Mouse (Mus musculus): ENCODE measurements at regions not wholly inside any gene's neighbourhood (a gene's known extent, or its start where the extent isn't known, plus 50 kb on each side); places are given as distances from the start of the nearest gene placed in this dataset.

GRCm38 (mm10) chr5:59831836-59832235 lies 1976.8 kb upstream of the G6pd2 start:
- H3K27ac ChIP-seq (ENCODE audit: low read depth) = no peak overlapping the region
- no peak overlapping the region for H3K9ac ChIP-seq (replicated peaks; ENCODE audit: low read depth, low read length)
- ATAC-seq (ENCODE audit: insufficient read depth, low read depth) (no peak), DNase-seq (ENCODE audit: low spot score) (no peak)
- H3K27me3 ChIP-seq (ENCODE audit: control insufficient read depth, insufficient read depth, low read length) = no peaks in the 10 kb centered on the region
- H3K36me3 ChIP-seq (replicated peaks; ENCODE audit: control insufficient read depth, insufficient read depth, low read length) = no peaks in the 10 kb centered on the region
- H3K9me3 ChIP-seq (replicated peaks; ENCODE audit: control insufficient read depth, low read length) = no peaks in the 10 kb centered on the region
- H3K4me3 ChIP-seq (ENCODE audit: low read depth, low read length) = no peak overlapping the region
- no peak overlapping the region for H3K4me2 ChIP-seq (ENCODE audit: low read depth, low read length)
- WGBS = 82% methylated on average over 3 of the region's 3 CpGs
- no peak for TF ChIP-seq EP300 (IDR thresholded peaks at IDR 0.05; ENCODE audit: low read depth)
- TF ChIP-seq CTCF (IDR thresholded peaks at IDR 0.05; ENCODE audit: low read depth) = no peak
- H3K4me1 ChIP-seq (ENCODE audit: control insufficient read depth, insufficient read depth) = no peaks in the 10 kb centered on the region

GRCm38 (mm10) chr5:59845745-59846144 lies 1962.9 kb upstream of the G6pd2 start:
- no peak overlapping the region for H3K4me3 ChIP-seq (ENCODE audit: low read depth, low read length)
- WGBS = 48% methylated on average over 1 of the region's 1 CpGs
- H3K27me3 ChIP-seq (ENCODE audit: control insufficient read depth, insufficient read depth, low read length) = no peaks in the 10 kb centered on the region
- H3K9me3 ChIP-seq (replicated peaks; ENCODE audit: control insufficient read depth, low read length) = no peaks in the 10 kb centered on the region
- no peak for ATAC-seq (ENCODE audit: insufficient read depth, low read depth)
- H3K27ac ChIP-seq (ENCODE audit: low read depth) = no peak overlapping the region
- TF ChIP-seq CTCF (IDR thresholded peaks at IDR 0.05; ENCODE audit: low read depth) = no peak
- no peak for TF ChIP-seq EP300 (IDR thresholded peaks at IDR 0.05; ENCODE audit: low read depth)
- H3K4me1 ChIP-seq (ENCODE audit: control insufficient read depth, insufficient read depth) = no peaks in the 10 kb centered on the region
- no peak for DNase-seq (ENCODE audit: low spot score)
- no peaks in the 10 kb centered on the region for H3K36me3 ChIP-seq (replicated peaks; ENCODE audit: control insufficient read depth, insufficient read depth, low read length)
- no peak overlapping the region for H3K9ac ChIP-seq (replicated peaks; ENCODE audit: low read depth, low read length)
- H3K4me2 ChIP-seq (ENCODE audit: low read depth, low read length) = no peak overlapping the region

GRCm38 (mm10) chr5:59847643-59848042 lies 1961.0 kb upstream of the G6pd2 start:
- WGBS = 83% methylated on average over 1 of the region's 1 CpGs
- Histone ChIP-seq H3K4me1 (ENCODE audit: control insufficient read depth, insufficient read depth) (no peaks in the 10 kb centered on the region), H3K9me3 (replicated peaks; ENCODE audit: control insufficient read depth, low read length) (no peaks in the 10 kb centered on the region), H3K27ac (ENCODE audit: low read depth) (no peak overlapping the region), H3K9ac (replicated peaks; ENCODE audit: low read depth, low read length) (no peak overlapping the region), H3K36me3 (replicated peaks; ENCODE audit: control insufficient read depth, insufficient read depth, low read length) (no peaks in the 10 kb centered on the region), H3K4me2 (ENCODE audit: low read depth, low read length) (no peak overlapping the region), H3K27me3 (ENCODE audit: control insufficient read depth, insufficient read depth, low read length) (no peaks in the 10 kb centered on the region), H3K4me3 (ENCODE audit: low read depth, low read length) (no peak overlapping the region)
- DNase-seq (ENCODE audit: low spot score) (no peak), ATAC-seq (ENCODE audit: insufficient read depth, low read depth) (no peak)
- no peak for TF ChIP-seq CTCF (IDR thresholded peaks at IDR 0.05; ENCODE audit: low read depth)
- no peak for TF ChIP-seq EP300 (IDR thresholded peaks at IDR 0.05; ENCODE audit: low read depth)

- no peak for TF ChIP-seq EP300 (IDR thresholded peaks at IDR 0.05; ENCODE audit: low read depth)
- no peak for TF ChIP-seq CTCF (IDR thresholded peaks at IDR 0.05; ENCODE audit: low read depth)
- no peak for ATAC-seq (ENCODE audit: insufficient read depth, low read depth)
Observed at GRCm38 (mm10) chr5:59893952-59894724, 1914.5 kb upstream of the G6pd2 start.

GRCm38 (mm10) chr5:59921910-59922309 lies 1886.7 kb upstream of the G6pd2 start:
- no peak overlapping the region for H3K4me2 ChIP-seq (ENCODE audit: low read depth, low read length)
- no peak for TF ChIP-seq CTCF (IDR thresholded peaks at IDR 0.05; ENCODE audit: low read depth)
- TF ChIP-seq EP300 (IDR thresholded peaks at IDR 0.05; ENCODE audit: low read depth) = no peak
- H3K36me3 ChIP-seq (replicated peaks; ENCODE audit: control insufficient read depth, insufficient read depth, low read length) = no peaks in the 10 kb centered on the region
- ATAC-seq (ENCODE audit: insufficient read depth, low read depth) (no peak), DNase-seq (ENCODE audit: low spot score) (no peak)
- H3K27ac ChIP-seq (ENCODE audit: low read depth) = no peak overlapping the region
- WGBS = 78% methylated on average over 4 of the region's 4 CpGs
- H3K9ac ChIP-seq (replicated peaks; ENCODE audit: low read depth, low read length) = no peak overlapping the region
- H3K4me3 ChIP-seq (ENCODE audit: low read depth, low read length) = no peak overlapping the region
- H3K4me1 ChIP-seq (ENCODE audit: control insufficient read depth, insufficient read depth) = no peaks in the 10 kb centered on the region
- no peaks in the 10 kb centered on the region for H3K9me3 ChIP-seq (replicated peaks; ENCODE audit: control insufficient read depth, low read length)
- no peaks in the 10 kb centered on the region for H3K27me3 ChIP-seq (ENCODE audit: control insufficient read depth, insufficient read depth, low read length)

More at GRCm38 (mm10) chr5:59893952-59894724, 1914.5 kb upstream of the G6pd2 start:
- 75% methylated on average over 6 of the region's 6 CpGs for WGBS
- Histone ChIP-seq H3K4me2 (ENCODE audit: low read depth, low read length) (no peak overlapping the region), H3K36me3 (replicated peaks; ENCODE audit: control insufficient read depth, insufficient read depth, low read length) (no peaks in the 10 kb centered on the region), H3K9ac (replicated peaks; ENCODE audit: low read depth, low read length) (no peak overlapping the region), H3K27ac (ENCODE audit: low read depth) (no peak overlapping the region), H3K27me3 (ENCODE audit: control insufficient read depth, insufficient read depth, low read length) (no peaks in the 10 kb centered on the region), H3K9me3 (replicated peaks; ENCODE audit: control insufficient read depth, low read length) (no peaks in the 10 kb centered on the region), H3K4me3 (ENCODE audit: low read depth, low read length) (no peak overlapping the region), H3K4me1 (ENCODE audit: control insufficient read depth, insufficient read depth) (no peaks in the 10 kb centered on the region)
- no peak for DNase-seq (ENCODE audit: low spot score)

- Histone ChIP-seq H3K36me3 (replicated peaks; ENCODE audit: control insufficient read depth, insufficient read depth, low read length) (no peaks in the 10 kb centered on the region), H3K27ac (ENCODE audit: low read depth) (no peak overlapping the region), H3K27me3 (ENCODE audit: control insufficient read depth, insufficient read depth, low read length) (no peaks in the 10 kb centered on the region), H3K4me2 (ENCODE audit: low read depth, low read length) (no peak overlapping the region), H3K9me3 (replicated peaks; ENCODE audit: control insufficient read depth, low read length) (no peaks in the 10 kb centered on the region), H3K4me1 (ENCODE audit: control insufficient read depth, insufficient read depth) (no peaks in the 10 kb centered on the region), H3K9ac (replicated peaks; ENCODE audit: low read depth, low read length) (no peak overlapping the region), H3K4me3 (ENCODE audit: low read depth, low read length) (no peak overlapping the region)
- 69% methylated on average over 1 of the region's 1 CpGs for WGBS
- ATAC-seq (ENCODE audit: insufficient read depth, low read depth) (no peak), DNase-seq (ENCODE audit: low spot score) (no peak)
- TF ChIP-seq EP300 (IDR thresholded peaks at IDR 0.05; ENCODE audit: low read depth) (no peak), CTCF (IDR thresholded peaks at IDR 0.05; ENCODE audit: low read depth) (no peak)
Observed at GRCm38 (mm10) chr5:59940861-59941260, 1867.8 kb upstream of the G6pd2 start.
